Mouse (Mus musculus) liver, embryonic 14.5 days (tissue): ENCODE data around the gene Sf3a2.

Experiments
- CTCF ChIP-seq: IDR thresholded peaks from 2 replicates; pipeline ENCODE4 v1.5.1; 2016; ENCODE audit warnings: antibody characterized with exemption, low read depth, control low read depth
- EP300 ChIP-seq: IDR thresholded peaks from 2 replicates; pipeline ENCODE4 v1.6.1; 2016; ENCODE audit warnings: antibody characterized with exemption, low read depth

DNA sequence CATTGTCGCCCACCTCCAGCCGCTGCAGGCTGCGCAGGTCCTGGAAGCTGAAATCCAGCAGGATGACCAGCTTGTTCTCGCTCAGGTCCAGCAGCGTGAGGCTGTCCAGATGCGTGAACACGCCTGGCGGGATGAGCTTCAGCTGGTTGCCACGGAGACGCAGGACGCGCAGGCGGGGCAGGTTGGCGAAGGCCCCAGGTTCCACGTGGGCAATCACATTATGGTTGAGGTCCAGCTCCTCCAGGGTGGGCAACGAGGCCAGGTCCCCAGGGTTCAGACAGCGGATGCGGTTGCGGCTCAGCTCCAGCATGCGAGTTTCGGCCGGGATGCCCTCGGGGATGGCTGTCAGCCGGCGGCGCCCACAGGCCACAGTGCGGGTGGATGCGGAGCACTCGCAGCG lies 37.6 kb downstream of the Sf3a2 start:
- no peak for TF ChIP-seq CTCF
- no peak for TF ChIP-seq EP300
